Mouse (Mus musculus) spleen, adult 2 months (tissue): ENCODE measurements around the gene Arhgap17.

Source experiments
- CTCF ChIP-seq: fragments of 200-500 bp; IDR thresholded peaks from 2 replicates; pipeline ENCODE4 v1.5.1; 2011; ENCODE audit warnings: mild to moderate bottlenecking, inconsistent platforms; ENCODE audit not compliant: insufficient read depth, insufficient read length, insufficient replicate concordance; ENCODE audit errors: extremely low read depth
- POLR2A ChIP-seq: fragments of 200-500 bp; IDR thresholded peaks from 2 replicates; pipeline ENCODE4 v1.6.1; 2011; ENCODE audit warnings: low read depth, low read length, inconsistent platforms

GRCm38 (mm10) chr7:123411109-123411508 is 41.4 kb upstream of the Arhgap17 start:
- TF ChIP-seq POLR2A (no peak), CTCF (no peak)
